Mouse (Mus musculus) embryo, embryonic 9.5 days (tissue): ENCODE results near the gene Slc9b2.

ENCODE experiments used
- DNase-seq: peaks from one replicate; pipeline ENCODE4 v3.0.0-alpha.2; 2017; ENCODE audit errors: extremely low spot score

Gene Slc9b2

GRCm38 (mm10) chr3:135312916-135313491 is 5.5 kb downstream of the Slc9b2 start:
- DNase-seq = no peak

DNA sequence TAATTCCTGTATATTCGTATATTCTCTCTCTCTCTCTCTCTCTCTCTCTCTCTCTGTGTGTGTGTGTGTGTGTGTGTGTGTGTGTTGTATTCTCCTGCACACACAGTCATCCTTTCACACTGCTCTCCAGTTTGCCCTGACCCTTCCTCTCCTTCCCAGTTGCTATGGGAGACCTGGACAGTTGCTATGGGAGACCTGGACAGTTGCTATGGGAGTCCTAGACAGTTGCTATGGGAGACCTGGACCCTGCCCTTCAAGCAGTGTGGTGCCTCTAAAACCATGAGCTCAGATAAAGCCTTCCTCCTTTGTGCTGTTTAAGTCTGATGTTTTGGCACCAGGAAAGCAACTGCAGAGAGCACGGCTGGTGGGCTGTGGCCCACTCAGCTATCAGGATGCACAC is 6.2 kb downstream of the Slc9b2 start:
- DNase-seq = no peak

DNA sequence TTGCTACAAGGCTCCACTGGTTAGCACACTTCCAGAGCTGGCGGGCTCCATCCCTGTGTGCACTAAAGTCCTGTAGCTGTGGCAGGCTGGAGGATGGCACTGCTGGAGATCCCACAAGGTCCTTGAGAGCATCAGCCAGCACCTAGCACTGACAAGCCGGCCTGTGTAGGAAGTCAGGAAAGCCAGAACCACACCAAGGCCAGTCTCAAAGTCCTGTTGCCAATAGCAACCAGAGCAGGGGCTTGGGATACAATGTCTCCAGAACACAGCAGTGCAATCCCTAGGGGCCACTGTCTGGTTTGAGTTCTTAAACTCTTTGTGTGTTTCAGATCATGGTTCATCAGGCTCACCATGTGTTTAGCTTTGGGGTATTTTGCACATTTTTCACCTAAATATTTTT is 7.3 kb downstream of the Slc9b2 start:
- DNase-seq = no peak

DNA sequence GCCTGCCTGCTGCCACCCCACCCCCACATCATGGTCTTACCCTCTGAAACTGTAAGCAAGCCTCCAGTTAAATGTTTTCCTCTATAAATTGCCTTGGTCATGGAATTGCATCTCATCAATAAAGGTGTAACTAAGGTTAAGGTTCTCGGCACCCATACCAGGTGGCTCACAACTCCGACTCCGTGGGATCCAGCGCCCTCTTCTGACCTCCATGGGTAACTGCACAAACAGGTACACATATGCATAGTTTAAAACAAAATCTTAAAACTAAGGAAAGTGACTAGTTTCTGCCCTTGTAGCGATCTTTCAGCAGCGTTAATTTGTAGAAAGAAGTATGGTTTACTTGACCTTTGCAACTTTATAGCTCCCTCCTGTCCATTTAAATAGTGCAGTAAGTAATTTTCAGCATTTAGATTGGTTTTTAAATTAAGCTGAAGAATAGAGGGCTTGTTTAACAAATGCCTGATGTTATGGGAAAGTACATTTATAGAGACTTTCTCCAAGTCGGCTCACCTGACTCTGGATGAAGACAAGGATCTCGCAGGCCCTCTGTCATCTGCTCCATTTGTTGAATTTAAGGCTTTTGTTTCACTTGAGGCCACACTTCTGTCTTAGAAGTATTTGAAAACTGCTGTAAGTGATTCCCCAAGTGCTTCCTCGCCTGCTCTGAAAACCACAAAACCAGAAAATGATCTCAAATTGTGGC is 8.4 kb downstream of the Slc9b2 start:
- DNase-seq = no peak

DNA sequence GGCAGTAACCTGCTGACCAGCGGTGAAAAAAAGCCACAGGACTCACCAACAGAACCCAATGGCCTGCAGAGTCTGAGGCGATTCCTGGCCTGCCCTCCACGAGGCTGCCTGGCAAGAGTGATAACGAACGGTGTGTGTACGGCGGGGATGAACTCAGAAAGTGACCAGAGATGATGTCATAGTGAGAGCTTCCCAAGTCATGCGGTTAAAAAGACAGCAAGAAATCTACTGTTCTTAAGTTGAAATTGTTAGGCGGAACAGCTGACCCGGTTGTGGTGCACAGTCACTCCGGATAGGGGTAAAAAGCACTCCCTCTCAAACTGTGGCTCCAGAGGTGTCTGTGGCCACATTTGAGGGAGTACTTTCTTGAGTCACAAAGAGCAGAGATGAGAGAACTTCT is 10.8 kb downstream of the Slc9b2 start:
- DNase-seq = no peak

DNA sequence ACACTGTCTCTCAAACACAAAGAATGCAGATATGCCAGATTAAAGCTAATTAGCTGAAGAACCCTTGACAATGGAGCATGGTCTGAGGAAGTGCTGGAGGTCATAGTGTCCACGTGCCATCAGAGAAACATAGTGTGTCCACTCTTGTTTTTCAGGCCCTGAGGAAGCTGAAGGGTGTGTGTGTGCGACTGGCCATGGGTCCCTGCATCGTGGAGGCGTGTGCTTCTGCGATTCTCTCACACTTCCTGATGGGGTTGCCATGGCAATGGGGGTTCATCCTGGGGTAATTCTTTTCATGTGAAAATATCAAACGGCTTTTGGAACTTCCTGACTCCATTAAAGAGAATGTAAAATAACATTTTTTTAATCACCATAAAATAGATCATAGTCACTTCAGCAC is 16.9 kb downstream of the Slc9b2 start:
- no peak for DNase-seq

DNA sequence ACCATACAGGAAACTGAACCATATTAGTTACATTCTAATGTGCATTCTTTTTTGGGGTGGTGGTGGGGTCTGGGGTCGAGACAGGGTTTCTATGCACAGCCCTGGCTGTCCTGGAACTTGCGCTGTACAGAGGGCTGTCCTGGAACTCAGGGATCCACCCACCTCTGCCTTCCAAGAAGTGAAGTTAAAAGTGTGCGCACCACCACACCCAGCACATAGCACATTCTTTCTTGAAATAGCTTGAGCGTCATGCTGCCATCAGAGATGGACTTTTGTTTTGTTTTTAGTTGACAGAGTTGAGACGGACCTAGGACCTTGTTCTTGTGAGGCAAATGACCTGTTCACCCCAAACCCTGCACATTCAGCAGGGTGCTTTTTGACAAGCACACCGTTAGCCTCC is 19.7 kb downstream of the Slc9b2 start:
- DNase-seq = no peak

GRCm38 (mm10) chr3:135327601-135328000 is 20.1 kb downstream of the Slc9b2 start:
- DNase-seq = no peak

- peak; percentile 58 for DNase-seq
Observed at GRCm38 (mm10) chr3:135328560-135328959, 21.1 kb downstream of the Slc9b2 start.

GRCm38 (mm10) chr3:135332691-135333090 is 25.2 kb downstream of the Slc9b2 start:
- DNase-seq = no peak

- DNase-seq = no peak
Observed at GRCm38 (mm10) chr3:135333763-135334162, 26.3 kb downstream of the Slc9b2 start.

GRCm38 (mm10) chr3:135347739-135348264 is 40.3 kb downstream of the Slc9b2 start, which contains the start of gene Slc9b1:
Gene Slc9b1, plus strand, starts transcription at chr3:135348029.
- DNase-seq = no peak

DNA sequence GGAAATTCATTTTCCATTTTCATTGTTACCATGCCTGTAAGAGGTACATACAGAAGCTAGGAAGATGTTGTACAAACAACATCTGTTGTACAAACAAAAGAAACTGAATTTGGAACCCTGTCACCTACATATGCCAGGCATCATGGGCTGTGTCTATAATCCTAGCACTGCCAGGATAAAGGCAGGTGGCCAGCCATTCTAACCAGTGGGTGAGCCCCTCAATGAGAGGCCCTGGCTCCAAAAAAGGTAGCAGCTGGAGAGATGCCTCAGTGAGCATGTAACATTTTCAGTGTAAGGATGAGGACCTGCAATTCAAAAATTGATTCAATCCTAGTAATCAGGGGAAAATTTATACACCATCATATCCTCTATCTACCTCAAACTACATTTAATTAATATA is 41.5 kb downstream of the Slc9b2 start:
- DNase-seq = no peak

GRCm38 (mm10) chr3:135351857-135352256 is 44.4 kb downstream of the Slc9b2 start:
- DNase-seq = no peak

GRCm38 (mm10) chr3:135357394-135357793 is 49.9 kb downstream of the Slc9b2 start:
- no peak for DNase-seq

DNA sequence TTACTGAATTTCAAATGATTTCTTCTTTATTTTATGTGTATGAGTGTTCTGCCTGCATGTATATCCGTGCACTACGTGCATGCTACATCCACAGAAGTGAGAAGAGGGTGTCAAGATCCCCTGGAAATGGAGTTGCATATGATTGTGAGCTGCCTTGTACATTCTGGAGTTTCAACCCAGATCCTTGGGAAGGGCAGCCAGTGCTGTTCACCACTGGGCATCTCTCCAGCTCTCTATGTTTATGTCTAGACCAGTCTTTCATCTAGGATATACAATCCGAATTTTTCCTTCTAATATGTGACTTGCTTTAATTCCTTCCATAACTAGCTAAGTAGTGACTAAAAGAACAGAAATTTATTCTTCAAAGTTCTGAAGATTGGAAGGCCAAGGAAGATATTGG is 68.3 kb downstream of the Slc9b2 start:
- DNase-seq = no peak

GRCm38 (mm10) chr3:135377445-135377844 is 69.9 kb downstream of the Slc9b2 start:
- no peak for DNase-seq

- no peak for DNase-seq
Observed at GRCm38 (mm10) chr3:135379868-135380267, 72.4 kb downstream of the Slc9b2 start.

DNA sequence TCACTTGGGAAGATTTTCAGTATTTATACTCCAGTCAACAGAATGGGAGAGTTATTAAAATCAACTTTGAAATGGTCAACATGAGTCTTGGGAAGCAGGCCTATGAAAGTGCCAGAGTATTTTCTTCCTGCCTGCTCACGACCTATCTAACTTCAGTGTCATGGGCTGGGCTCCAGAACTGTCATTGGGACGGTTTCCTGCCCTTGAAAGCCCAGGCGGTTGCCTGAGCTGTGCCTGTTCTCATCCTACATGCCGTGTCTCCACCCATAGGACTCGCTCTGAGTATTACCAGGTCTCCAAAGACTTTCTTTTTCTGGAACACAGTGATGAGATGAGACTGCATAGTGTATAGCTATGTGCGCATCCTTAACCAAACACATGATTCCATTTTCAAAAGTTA is 85.7 kb downstream of the Slc9b2 start:
- DNase-seq = no peak
